Mouse (Mus musculus): Measurements from ENCODE around the gene Lrrc8d.

GRCm38 (mm10) chr5:105715531-105716124 is 15.9 kb downstream of the Lrrc8d start:
- TF ChIP-seq CTCF (IDR thresholded peaks at IDR 0.05; ENCODE audit: low read depth, low read length), result no peak
- TF ChIP-seq POLR2A (IDR thresholded peaks at IDR 0.05; ENCODE audit: extremely low read depth, insufficient read depth, low read length), result no peak
